Mouse (Mus musculus) neural tube, embryonic 14.5 days (tissue): ENCODE results near the gene Gm9602. TPM values are rescaled to one million over a fixed set of nuclear protein-coding genes. Genes with fewer than 3 reads are reported as not detected.
"Not testable (repeated sequence)": the region's sequence is repeated elsewhere in the genome, so short reads cannot be mapped to it uniquely, and the experiment has no call there.

Source experiments
- ATAC-seq: fragments of 200-750 bp; cut with Nextera tagmentation; 2 replicates; pipeline ENCODE4 v1.8.0; 2017; ENCODE audit warnings: low read depth, mild to moderate bottlenecking, moderate TSS enrichment, moderate library complexity
- H3K27ac ChIP-seq: fragments of 300-500 bp; sonication (generic); 2 replicates; pipeline ENCODE4 v1.5.1; 2014; ENCODE audit warnings: low read depth, mild to moderate bottlenecking, control low read depth, low read length, moderate library complexity, mixed read lengths
- H3K27me3 ChIP-seq: fragments of 300-500 bp; sonication (generic); 2 replicates; pipeline ENCODE4 v1.6.1; 2014; ENCODE audit warnings: low read length; ENCODE audit not compliant: control insufficient read depth, insufficient read depth
- H3K36me3 ChIP-seq: fragments of 300-500 bp; sonication (generic); 2 replicates; pipeline ENCODE4 v1.6.1; 2014; ENCODE audit warnings: low read length, mixed read lengths; ENCODE audit not compliant: control insufficient read depth, insufficient read depth
- H3K4me1 ChIP-seq: fragments of 300-500 bp; sonication (generic); 2 replicates; pipeline ENCODE4 v1.6.1; 2014; ENCODE audit warnings: low read length; ENCODE audit not compliant: control insufficient read depth, insufficient read depth
- H3K4me2 ChIP-seq: fragments of 300-500 bp; sonication (generic); 2 replicates; pipeline ENCODE4 v1.6.1; 2014; ENCODE audit warnings: mild to moderate bottlenecking, low read depth, low read length, control low read depth
- H3K4me3 ChIP-seq: fragments of 300-500 bp; sonication (generic); 2 replicates; pipeline ENCODE4 v1.5.1; 2014; ENCODE audit warnings: low read depth, low read length, control low read depth, mixed read lengths
- H3K9ac ChIP-seq: fragments of 300-500 bp; sonication (generic); replicated peaks from 2 replicates; pipeline ENCODE4 v1.6.1; 2014; ENCODE audit warnings: low read depth, mild to moderate bottlenecking, control low read depth, low read length, mixed read lengths
- H3K9me3 ChIP-seq: fragments of 300-500 bp; sonication (generic); 2 replicates; pipeline ENCODE4 v1.6.1; 2016; ENCODE audit warnings: low read length; ENCODE audit not compliant: control insufficient read depth
- WGBS: fragments of 180-500 bp; shearing (Covaris S2); extraction: QIAGEN DNeasy Blood & Tissue Kit; methylation state at CpG from one replicate; pipeline ENCODE4 v1.1.7; 2014; 5-methylcytosine and 5-hydroxymethylcytosine counted together
- polyA plus RNA-seq: library from polyadenylated mRNA; unstranded; fragments of >200 nt; fragmentation: Nextera tagmentation; extraction: Ambion mirVana; gene quantifications from 2 replicates; pipeline ENCODE4 v1.2.1, GENCODE M21; 2014

Gm9602 gene
- not detected in 2 replicates for polyA plus RNA-seq

- H3K4me2 ChIP-seq, H3K9ac ChIP-seq, H3K27me3 ChIP-seq, H3K4me3 ChIP-seq, H3K4me1 ChIP-seq, ATAC-seq, H3K36me3 ChIP-seq, H3K9me3 ChIP-seq, H3K27ac ChIP-seq: not testable (repeated sequence)
- WGBS, result 29% methylated on average over 1 of the region's 2 CpGs
These were observed at the start of gene Gm9602 for GRCm38 (mm10) chr14:4776037-4776436. Gene Gm9602, plus strand, starts transcription at chr14:4776337.

- not testable (repeated sequence) for H3K9ac ChIP-seq, H3K27ac ChIP-seq, H3K9me3 ChIP-seq, H3K4me3 ChIP-seq, H3K4me2 ChIP-seq, ATAC-seq, H3K36me3 ChIP-seq, H3K27me3 ChIP-seq, H3K4me1 ChIP-seq
- 90% methylated on average over 6 of the region's 6 CpGs for WGBS
These were observed 30.3 kb downstream of the Gm9602 start for GRCm38 (mm10) chr14:4806421-4806820.

- 89% methylated on average over 4 of the region's 7 CpGs for WGBS
- not testable (repeated sequence) for H3K4me2 ChIP-seq, H3K9ac ChIP-seq, H3K4me1 ChIP-seq, H3K27me3 ChIP-seq, H3K36me3 ChIP-seq, ATAC-seq, H3K9me3 ChIP-seq, H3K4me3 ChIP-seq, H3K27ac ChIP-seq
These were observed 45.8 kb downstream of the Gm9602 start for GRCm38 (mm10) chr14:4821950-4822349.

Other genes starting within 250 kb of the Gm9602 start
- not detected in 2 replicates for gene Gm3047, start 220.9 kb upstream of the Gm9602 start, polyA plus RNA-seq
- not detected in 2 replicates for gene Gm8159, start 144.0 kb upstream of the Gm9602 start, polyA plus RNA-seq
- gene Gm3239, start 112.1 kb upstream of the Gm9602 start, polyA plus RNA-seq, result 0.89 and 2.1 TPM in 2 replicates
- not detected in 2 replicates for gene Gm7876, start 67.1 kb upstream of the Gm9602 start, polyA plus RNA-seq
- 4.4 and 5.3 TPM in 2 replicates for gene Gm3252, start 49.6 kb upstream of the Gm9602 start, polyA plus RNA-seq
- not detected in 2 replicates for gene Gm3269, start 61.8 kb downstream of the Gm9602 start, polyA plus RNA-seq
- gene Gm3264, start 79.2 kb downstream of the Gm9602 start, polyA plus RNA-seq, result 2.9 and 4.3 TPM in 2 replicates
- gene Gm3278, start 116.1 kb downstream of the Gm9602 start, polyA plus RNA-seq, result not detected in 2 replicates
- gene Gm8297, start 207.6 kb downstream of the Gm9602 start, polyA plus RNA-seq, result not detected in 2 replicates
- gene Gm3298, start 239.6 kb downstream of the Gm9602 start, polyA plus RNA-seq, result 1.2 TPM in 1 of 2 replicates, not detected in the other